Mouse (Mus musculus) embryonic fibroblast, embryonic 13.5 days (primary cell): ENCODE results near the gene Smpd2. TPM values are rescaled to one million over a fixed set of nuclear protein-coding genes. Genes with fewer than 3 reads are reported as not detected.

Experiments
- H3K27ac ChIP-seq: 2 replicates; pipeline ENCODE4 v1.5.1; 2012; ENCODE audit warnings: low read length, control low read depth, inconsistent platforms; ENCODE audit not compliant: insufficient read depth
- H3K4me1 ChIP-seq: 2 replicates; pipeline ENCODE4 v1.6.1; 2011; ENCODE audit warnings: low read length; ENCODE audit not compliant: control insufficient read depth, insufficient read depth
- H3K4me3 ChIP-seq: 2 replicates; pipeline ENCODE4 v1.5.1; 2011; ENCODE audit warnings: mild to moderate bottlenecking, control low read depth, low read length; ENCODE audit not compliant: insufficient read depth
- CTCF ChIP-seq: IDR thresholded peaks from 2 replicates; pipeline ENCODE4 v1.5.1; 2011; ENCODE audit warnings: mild to moderate bottlenecking, control low read depth, low read length, moderate library complexity, borderline replicate concordance; ENCODE audit not compliant: insufficient read depth
- POLR2A ChIP-seq: IDR thresholded peaks from 2 replicates; pipeline ENCODE4 v1.6.1; 2011; ENCODE audit warnings: low read depth, mild to moderate bottlenecking, control low read depth, low read length, moderate library complexity
- polyA plus RNA-seq: library from polyadenylated mRNA; stranded (reverse); fragments of >200 nt; gene quantifications from 2 replicates; pipeline ENCODE4 v1.2.4, GENCODE M21; 2011; ENCODE audit warnings: low read depth; ENCODE audit not compliant: missing spikeins, insufficient read length

The Smpd2 gene
- polyA plus RNA-seq, 1 experiment, result 16.7 TPM

- H3K4me3 ChIP-seq, result peak overlapping the region; percentile 65
- TF ChIP-seq POLR2A (no peak), CTCF (no peak)
- H3K27ac ChIP-seq, result peak overlapping the region; percentile 78
- peaks cover 7% of the 10 kb centered on the region for H3K4me1 ChIP-seq
Measured at GRCm38 (mm10) chr10:41477018-41477277, 13.2 kb downstream of the Smpd2 start.

DNA sequence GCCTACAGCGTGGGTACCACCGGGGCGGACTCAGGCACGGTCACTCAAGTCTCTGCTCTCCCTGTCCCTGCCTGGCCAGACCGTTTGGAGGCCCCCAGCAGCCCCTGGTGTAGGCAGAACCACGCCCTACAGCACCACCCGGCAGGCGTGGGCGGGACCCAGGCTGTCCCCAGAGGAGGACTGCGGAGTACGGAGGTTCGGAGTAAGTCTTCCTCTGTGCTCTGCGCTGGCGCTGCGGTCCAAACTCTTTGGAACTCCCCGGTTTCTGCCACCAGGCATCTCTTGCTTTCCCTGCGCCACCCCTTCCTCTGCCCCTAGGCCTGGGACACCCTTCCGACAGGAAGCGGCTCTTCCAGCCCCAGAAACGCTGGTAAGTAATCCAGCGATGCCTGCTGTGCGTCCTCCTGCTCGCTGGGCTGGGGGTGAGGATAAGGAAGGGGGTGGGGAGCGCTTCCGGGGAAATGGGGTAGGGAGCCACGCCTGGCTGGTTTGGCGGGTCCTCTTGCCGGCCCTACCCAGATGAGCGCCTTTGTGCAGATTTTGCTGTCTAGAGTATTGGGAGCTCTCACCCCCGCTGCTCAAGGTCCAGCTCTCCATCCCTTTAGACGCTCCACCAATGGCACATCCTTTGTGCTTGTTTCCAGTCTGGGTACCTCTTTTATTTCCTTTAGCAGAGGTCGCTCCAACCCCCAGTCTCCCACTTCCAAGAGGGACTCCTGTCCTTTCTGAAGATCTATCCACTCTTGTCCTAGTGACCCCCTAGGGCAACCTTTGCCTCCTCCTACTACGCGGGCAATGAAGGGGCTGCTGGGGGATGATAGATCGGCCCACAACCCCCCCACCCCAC lies 13.8 kb downstream of the Smpd2 start, which contains the start of gene Mical1:
Mical1 (plus strand) TSS at position 144 of the 847 bp plus-strand sequence.
- TF ChIP-seq CTCF, result no peak
- TF ChIP-seq POLR2A, result peak; percentile 76
- Histone ChIP-seq H3K4me1 (peaks cover 7% of the 10 kb centered on the region), H3K27ac (peak within 1 kb of the TSS; percentile 80), H3K4me3 (peak within 1 kb of the TSS; percentile 65)

DNA sequence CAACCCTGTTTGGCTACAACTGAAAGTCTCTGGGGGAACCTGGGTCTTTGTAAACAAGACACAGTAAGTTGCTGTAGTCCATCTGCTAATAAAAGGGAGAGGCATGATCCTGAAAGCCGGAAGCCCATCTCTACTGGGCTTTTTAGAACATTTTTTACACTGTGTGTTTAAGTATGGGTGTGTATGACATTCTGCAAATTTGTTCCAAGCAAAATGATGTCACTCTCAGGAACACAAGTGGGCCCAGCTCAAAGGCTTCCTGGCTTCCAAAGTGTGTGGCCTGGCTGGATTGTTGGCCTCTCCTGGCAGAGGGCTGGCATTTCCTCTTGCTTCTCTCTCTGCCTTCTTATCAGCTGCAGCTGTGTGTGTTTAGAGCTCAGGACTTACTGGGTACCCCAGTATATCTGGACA lies 15.2 kb downstream of the Smpd2 start:
- Histone ChIP-seq H3K4me1 (peaks cover 7% of the 10 kb centered on the region), H3K4me3 (no peak overlapping the region), H3K27ac (peak overlapping the region; percentile 80)
- no peak for TF ChIP-seq CTCF
- TF ChIP-seq POLR2A, result no peak

- H3K27ac ChIP-seq, result peak overlapping the region; percentile 42; the same call in 1 of the 2 replicates
- H3K4me3 ChIP-seq, result no peak overlapping the region
- peaks cover 7% of the 10 kb centered on the region for H3K4me1 ChIP-seq
- no peak for TF ChIP-seq CTCF
- TF ChIP-seq POLR2A, result no peak
Measured at GRCm38 (mm10) chr10:41473782-41474468, 16.2 kb downstream of the Smpd2 start.

DNA sequence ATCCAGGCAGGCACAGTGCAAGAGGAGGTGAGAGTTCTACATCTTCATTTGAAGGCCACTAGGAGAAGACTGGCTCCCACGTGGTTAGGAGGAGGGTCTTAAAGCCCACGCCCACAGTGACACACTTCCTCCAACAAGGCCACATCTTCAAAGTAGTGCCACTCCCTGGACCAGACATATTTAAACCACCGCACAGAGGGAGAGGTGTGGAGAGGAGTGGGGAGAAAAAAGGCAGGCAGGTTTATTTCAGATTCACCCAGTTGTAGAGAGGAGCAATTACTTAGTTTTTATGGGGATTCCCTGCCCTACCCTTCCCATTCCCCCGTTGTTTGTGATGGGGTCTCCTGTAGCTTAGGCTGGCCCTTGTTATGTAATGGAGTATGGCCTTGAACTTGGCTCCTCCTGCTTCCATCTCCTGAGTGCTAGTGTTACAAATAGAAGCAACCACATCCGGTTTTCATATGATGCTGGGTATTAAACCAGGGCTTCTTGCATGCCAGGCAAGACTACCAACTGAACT lies 17.1 kb downstream of the Smpd2 start:
- H3K4me1 ChIP-seq, result peaks cover 7% of the 10 kb centered on the region
- H3K27ac ChIP-seq, result no peak overlapping the region
- H3K4me3 ChIP-seq, result no peak overlapping the region
- TF ChIP-seq CTCF (no peak), POLR2A (no peak)

GRCm38 (mm10) chr10:41472534-41472933 lies 17.6 kb downstream of the Smpd2 start:
- TF ChIP-seq POLR2A, result no peak
- TF ChIP-seq CTCF, result no peak
- no peak overlapping the region for H3K27ac ChIP-seq
- peaks cover 5% of the 10 kb centered on the region; the same call in 1 of the 2 replicates for H3K4me1 ChIP-seq
- H3K4me3 ChIP-seq, result no peak overlapping the region

DNA sequence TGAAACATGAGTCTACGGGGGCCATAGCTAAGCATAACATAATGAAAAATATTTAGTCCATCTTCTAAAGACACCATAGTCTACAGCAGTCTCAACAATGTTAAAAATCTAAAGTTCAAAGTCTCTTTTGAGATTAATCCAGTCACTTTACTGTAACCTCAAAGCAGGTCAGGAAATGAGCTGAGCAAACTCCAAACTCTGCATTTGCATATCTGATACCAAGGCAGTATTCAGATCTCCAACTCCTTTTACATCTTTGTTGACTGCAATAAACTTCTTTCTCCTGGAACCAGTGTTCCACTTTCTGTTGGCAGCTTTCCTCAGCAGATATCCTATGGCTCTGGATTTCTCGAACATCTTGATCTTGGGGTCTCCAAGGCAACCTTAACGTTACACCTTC lies 19.5 kb downstream of the Smpd2 start:
- H3K27ac ChIP-seq, result no peak overlapping the region
- TF ChIP-seq CTCF (no peak), POLR2A (no peak)
- H3K4me3 ChIP-seq, result no peak overlapping the region
- peaks cover 5% of the 10 kb centered on the region; the same call in 1 of the 2 replicates for H3K4me1 ChIP-seq

- Histone ChIP-seq H3K4me1 (no peaks in the 10 kb centered on the region), H3K27ac (no peak overlapping the region), H3K4me3 (no peak overlapping the region)
- TF ChIP-seq CTCF, result no peak
Measured at GRCm38 (mm10) chr10:41467325-41467724, 22.8 kb downstream of the Smpd2 start.

DNA sequence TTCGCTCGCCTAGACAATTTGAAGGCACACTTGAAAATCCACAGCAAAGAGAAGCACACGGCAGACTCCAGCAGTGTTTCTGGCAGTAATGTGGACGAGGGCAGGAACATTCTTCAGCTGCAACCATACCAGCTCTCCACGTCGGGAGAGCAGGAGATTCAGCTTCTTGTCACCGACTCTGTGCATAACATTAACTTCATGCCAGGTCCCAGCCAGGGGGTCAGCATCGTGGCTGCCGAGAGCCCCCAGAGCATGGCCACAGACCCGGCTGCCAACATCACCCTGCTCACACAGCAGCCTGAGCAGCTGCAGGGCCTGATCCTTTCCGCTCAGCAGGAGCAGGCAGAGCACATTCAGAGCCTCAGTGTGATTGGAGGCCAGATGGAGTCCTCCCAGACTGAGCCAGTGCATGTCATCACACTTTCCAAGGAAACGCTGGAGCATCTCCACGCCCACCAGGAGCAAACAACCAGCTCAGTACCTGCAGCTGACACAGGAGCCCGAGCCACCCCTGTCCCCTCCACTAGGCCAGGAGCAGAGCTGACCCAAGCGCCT lies 25.7 kb downstream of the Smpd2 start:
- H3K4me3 ChIP-seq, result no peak overlapping the region
- no peak overlapping the region for H3K27ac ChIP-seq
- no peaks in the 10 kb centered on the region for H3K4me1 ChIP-seq
- TF ChIP-seq CTCF (no peak), POLR2A (no peak)
